Mouse (Mus musculus) kidney, postnatal 36 days (tissue): Measurements from ENCODE around the gene Gata3.

Experiments used
- DNase-seq, 2 experiments: peaks; one replicate each; pipeline ENCODE4 v3.0.0; 2021 to 2022; ENCODE audit warnings: mixed read lengths in 2 of 2

Gene Gata3

GRCm38 (mm10) chr2:9871141-9871716 lies 18.6 kb downstream of the Gata3 start:
- no peak for DNase-seq

GRCm38 (mm10) chr2:9867092-9867825 lies 22.6 kb downstream of the Gata3 start:
- DNase-seq, result no peak

- DNase-seq, result no peak
Observed at GRCm38 (mm10) chr2:9860698-9861097, 29.1 kb downstream of the Gata3 start.

- no peak for DNase-seq
Observed at GRCm38 (mm10) chr2:9855861-9856260, 34.0 kb downstream of the Gata3 start.

- no peak for DNase-seq
Observed at GRCm38 (mm10) chr2:9852851-9853576, 36.8 kb downstream of the Gata3 start.

GRCm38 (mm10) chr2:9835195-9835594 lies 54.6 kb downstream of the Gata3 start:
- no peak for DNase-seq

- no peak for DNase-seq
Observed at GRCm38 (mm10) chr2:9833712-9834111, 56.1 kb downstream of the Gata3 start.

GRCm38 (mm10) chr2:9827624-9828023 lies 62.2 kb downstream of the Gata3 start:
- DNase-seq, result no peak

GRCm38 (mm10) chr2:9820611-9821010 lies 69.2 kb downstream of the Gata3 start:
- DNase-seq, result no peak

- no peak for DNase-seq
Observed at GRCm38 (mm10) chr2:9818177-9818785, 71.6 kb downstream of the Gata3 start.
